Mouse (Mus musculus) lung, postnatal 0 days (tissue): Measurements from ENCODE around the gene Ptafr.

Experiments
- CTCF ChIP-seq: IDR thresholded peaks from 2 replicates; pipeline ENCODE4 v1.5.1; 2016; ENCODE audit warnings: antibody characterized with exemption, mild to moderate bottlenecking
- EP300 ChIP-seq: IDR thresholded peaks from 2 replicates; pipeline ENCODE4 v1.6.1; 2016; ENCODE audit warnings: antibody characterized with exemption, mild to moderate bottlenecking, control low read depth

- no peak for TF ChIP-seq CTCF
- no peak for TF ChIP-seq EP300
Measured at GRCm38 (mm10) chr4:132574809-132575347, 11.0 kb downstream of the Ptafr start.
